Mouse (Mus musculus): Measurements from ENCODE around the gene Nme7.

DNA sequence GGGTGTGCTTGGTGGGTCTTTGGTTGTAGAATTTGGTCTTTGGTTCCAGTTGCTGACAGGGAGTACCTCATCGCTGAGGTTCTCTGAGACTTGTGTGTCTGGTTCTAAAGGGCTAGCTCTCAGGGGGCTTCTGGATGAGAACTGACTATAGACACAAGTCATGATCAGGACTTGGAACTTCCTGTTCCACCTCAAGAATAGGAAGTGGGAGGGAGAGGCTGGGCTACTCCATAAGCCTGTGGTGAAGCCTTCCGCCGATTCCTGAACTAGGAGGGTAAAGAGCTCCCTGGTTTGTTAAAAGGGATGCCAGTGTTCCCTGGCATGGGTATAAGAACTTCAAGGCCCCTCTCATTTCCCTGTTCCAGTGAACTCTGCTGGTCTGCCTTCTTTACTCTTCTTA is 19.9 kb upstream of the Nme7 start:
- TF ChIP-seq POLR2A (IDR thresholded peaks at IDR 0.05; ENCODE audit: low read depth, low read length) (no peak), CTCF (conservative IDR thresholded peaks at IDR 0.05; ENCODE audit: insufficient read depth, insufficient read length, low read depth, low read length) (no peak)

Data from kidney, adult 2 months (tissue).